Mouse (Mus musculus) stomach, embryonic 14.5 days (tissue): ENCODE results near the gene Olfr1313. TPM values are rescaled to one million over a fixed set of nuclear protein-coding genes. Genes with fewer than 3 reads are reported as not detected.
"Not testable (repeated sequence)": the region's sequence is repeated elsewhere in the genome, so short reads cannot be mapped to it uniquely, and the experiment has no call there.

Experiments used
- ATAC-seq: fragments of 200-750 bp; cut with Nextera tagmentation; 2 replicates; pipeline ENCODE4 v1.8.0; 2017; ENCODE audit warnings: low read depth, moderate TSS enrichment; ENCODE audit not compliant: insufficient number of reproducible peaks, insufficient read depth, low FRiP score
- H3K27ac ChIP-seq: fragments of 300-500 bp; sonication (generic); 2 replicates; pipeline ENCODE4 v1.5.1; 2014; ENCODE audit warnings: mild to moderate bottlenecking, low read length, moderate library complexity, mixed read lengths
- H3K27me3 ChIP-seq: fragments of 300-500 bp; sonication (generic); 2 replicates; pipeline ENCODE4 v1.6.1; 2014; ENCODE audit warnings: low read length, control low read depth, mixed read lengths; ENCODE audit not compliant: control insufficient read depth, insufficient read depth
- H3K36me3 ChIP-seq: fragments of 300-500 bp; sonication (generic); 2 replicates; pipeline ENCODE4 v1.6.1; 2014; ENCODE audit warnings: mild to moderate bottlenecking, control low read depth, low read length, moderate library complexity, mixed read lengths; ENCODE audit not compliant: control insufficient read depth, insufficient read depth
- H3K4me1 ChIP-seq: fragments of 300-500 bp; sonication (generic); 2 replicates; pipeline ENCODE4 v1.6.1; 2014; ENCODE audit warnings: low read length, control low read depth, mixed read lengths; ENCODE audit not compliant: control insufficient read depth, insufficient read depth
- H3K4me2 ChIP-seq: fragments of 300-500 bp; sonication (generic); replicated peaks from 2 replicates; pipeline ENCODE4 v1.6.1; 2014; ENCODE audit warnings: low read depth, low read length, control low read depth
- H3K4me3 ChIP-seq: fragments of 300-500 bp; sonication (generic); 2 replicates; pipeline ENCODE4 v1.5.1; 2014; ENCODE audit warnings: low read depth, low read length, control low read depth
- H3K9ac ChIP-seq: fragments of 300-500 bp; sonication (generic); replicated peaks from 2 replicates; pipeline ENCODE4 v1.6.1; 2014; ENCODE audit warnings: low read depth, mild to moderate bottlenecking, control low read depth, low read length, moderate library complexity, mixed read lengths
- H3K9me3 ChIP-seq: fragments of 300-500 bp; sonication (generic); 2 replicates; pipeline ENCODE4 v1.6.1; 2016; ENCODE audit warnings: low read depth, low read length, control low read depth; ENCODE audit not compliant: control insufficient read depth
- whole genome bisulfite sequencing: fragments of 180-500 bp; shearing (Covaris S2); extraction: QIAGEN DNeasy Blood & Tissue Kit; methylation state at CpG from one replicate; pipeline ENCODE4 v1.1.7; 2014; 5-methylcytosine and 5-hydroxymethylcytosine counted together
- polyA plus RNA-seq: library from polyadenylated mRNA; unstranded; fragments of >200 nt; fragmentation: Nextera tagmentation; extraction: Ambion mirVana; gene quantifications from 2 replicates; pipeline ENCODE4 v1.2.1, GENCODE M21; 2014

The Olfr1313 gene
- polyA plus RNA-seq, result not detected in 2 replicates

DNA sequence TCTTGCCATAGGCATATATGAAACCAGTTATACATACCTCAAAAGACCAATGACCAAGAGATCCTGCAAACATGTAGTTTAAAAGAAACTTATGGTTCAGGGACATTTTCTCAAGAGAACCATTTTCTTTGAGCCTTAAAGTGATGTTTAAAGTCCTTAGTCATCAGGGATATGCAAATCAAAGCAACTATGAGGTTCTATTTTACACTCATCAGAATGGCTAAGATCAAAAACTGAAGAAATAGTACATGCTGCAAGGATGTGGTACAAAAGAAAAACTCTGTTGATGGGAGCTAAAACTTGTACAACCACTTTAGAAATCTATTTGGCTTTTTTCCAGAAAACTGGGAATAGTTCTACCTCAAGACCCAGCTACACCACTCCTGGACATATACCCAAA, at the start of gene Olfr1313:
Gene Olfr1313 (minus strand): TSS at position 101 of the 400 bp plus-strand sequence.
- Histone ChIP-seq H3K27me3 (no peaks in the 10 kb centered on the region), H3K9ac (no peak within 1 kb of the TSS), H3K9me3 (no peaks in the 10 kb centered on the region), H3K4me1 (no peaks in the 10 kb centered on the region), H3K4me3 (no peak within 1 kb of the TSS), H3K36me3 (no peaks in the 10 kb centered on the region), H3K27ac (no peak within 1 kb of the TSS), H3K4me2 (no peak within 1 kb of the TSS)
- no peak for ATAC-seq

DNA sequence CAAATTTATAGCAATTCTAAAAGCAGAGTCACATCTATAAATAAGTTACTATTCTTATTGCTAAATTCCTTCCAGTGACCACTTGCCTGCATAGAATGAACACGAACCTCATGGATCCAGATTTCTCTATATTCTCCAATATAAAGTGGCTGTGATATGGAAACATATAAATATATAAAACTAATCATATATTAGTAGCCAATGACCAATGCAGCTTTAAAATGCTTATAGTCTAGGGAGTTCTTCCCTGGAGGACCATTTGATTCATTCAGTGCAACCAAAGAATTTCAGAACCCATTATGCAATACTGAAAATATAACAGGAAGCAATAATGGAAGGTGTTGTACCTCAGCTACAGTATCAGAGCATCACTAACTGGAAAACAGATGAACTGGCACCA, 37.7 kb upstream of the Olfr1313 start, which contains the start of gene Olfr1315-ps1:
Gene Olfr1315-ps1 (minus strand): TSS at position 101 of the 400 bp plus-strand sequence.
- ATAC-seq, result no peak
- H3K4me1 ChIP-seq, result no peaks in the 10 kb centered on the region
- H3K27ac ChIP-seq, result no peak within 1 kb of the TSS
- H3K27me3 ChIP-seq, result no peaks in the 10 kb centered on the region
- H3K9ac ChIP-seq, result no peak within 1 kb of the TSS
- H3K9me3 ChIP-seq, result no peaks in the 10 kb centered on the region
- H3K36me3 ChIP-seq, result no peaks in the 10 kb centered on the region
- H3K4me3 ChIP-seq, result no peak within 1 kb of the TSS
- H3K4me2 ChIP-seq, result no peak within 1 kb of the TSS
- 73% methylated on average over 1 of the region's 1 CpGs for WGBS

DNA sequence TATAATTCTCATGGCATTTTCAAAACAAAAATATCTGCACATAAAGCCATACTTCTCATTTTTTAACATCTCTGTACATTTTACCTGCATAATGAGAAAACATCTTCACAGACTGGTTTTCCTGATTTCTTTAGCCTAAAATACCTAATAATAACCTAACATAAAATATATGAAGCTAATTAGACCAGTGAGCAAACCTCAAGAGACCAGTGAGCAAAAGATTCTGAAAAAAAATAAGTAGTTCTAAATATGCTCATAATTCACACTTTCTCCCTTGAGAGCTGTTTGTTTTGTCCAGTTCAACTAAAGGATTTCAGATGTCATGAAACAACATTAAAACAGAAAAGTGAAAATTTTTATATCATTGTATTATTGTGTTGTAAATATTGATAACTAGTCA, 19.0 kb upstream of the Olfr1313 start, which contains the start of gene Olfr1314:
Gene Olfr1314 (minus strand): TSS at position 101 of the 400 bp plus-strand sequence.
- H3K9me3 ChIP-seq, result no peaks in the 10 kb centered on the region
- no peak within 1 kb of the TSS for H3K9ac ChIP-seq
- H3K4me2 ChIP-seq, result no peak within 1 kb of the TSS
- ATAC-seq, result no peak
- no peak within 1 kb of the TSS for H3K27ac ChIP-seq
- H3K27me3 ChIP-seq, result no peaks in the 10 kb centered on the region
- H3K4me1 ChIP-seq, result no peaks in the 10 kb centered on the region
- no peak within 1 kb of the TSS for H3K4me3 ChIP-seq
- H3K36me3 ChIP-seq, result no peaks in the 10 kb centered on the region

DNA sequence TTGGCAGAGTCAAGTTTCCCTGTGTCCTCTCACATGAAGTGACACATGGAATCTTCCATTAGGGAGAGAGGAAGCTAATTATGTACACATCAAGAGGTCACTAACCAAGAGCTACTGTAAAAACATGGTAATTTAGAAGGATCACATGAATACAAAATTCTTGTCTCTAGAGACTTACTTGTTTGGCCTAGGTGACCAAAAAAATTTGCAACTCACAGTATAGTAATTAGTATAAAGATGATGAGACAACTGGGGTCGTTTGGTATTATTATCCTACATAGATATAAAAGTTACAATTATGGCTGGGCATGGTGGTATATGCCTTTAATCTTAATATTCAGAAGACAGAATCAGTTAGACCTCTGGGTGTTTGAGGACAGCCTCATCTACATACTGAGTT, 27.5 kb downstream of the Olfr1313 start, which contains the start of gene Olfr1312:
Gene Olfr1312 (minus strand): TSS at position 101 of the 400 bp plus-strand sequence.
- Histone ChIP-seq H3K27ac (no peak within 1 kb of the TSS), H3K9me3 (no peaks in the 10 kb centered on the region), H3K4me3 (no peak within 1 kb of the TSS), H3K36me3 (no peaks in the 10 kb centered on the region), H3K4me1 (no peaks in the 10 kb centered on the region), H3K4me2 (no peak within 1 kb of the TSS), H3K9ac (no peak within 1 kb of the TSS), H3K27me3 (no peaks in the 10 kb centered on the region)
- 30% methylated on average over 1 of the region's 1 CpGs for WGBS
- no peak for ATAC-seq

DNA sequence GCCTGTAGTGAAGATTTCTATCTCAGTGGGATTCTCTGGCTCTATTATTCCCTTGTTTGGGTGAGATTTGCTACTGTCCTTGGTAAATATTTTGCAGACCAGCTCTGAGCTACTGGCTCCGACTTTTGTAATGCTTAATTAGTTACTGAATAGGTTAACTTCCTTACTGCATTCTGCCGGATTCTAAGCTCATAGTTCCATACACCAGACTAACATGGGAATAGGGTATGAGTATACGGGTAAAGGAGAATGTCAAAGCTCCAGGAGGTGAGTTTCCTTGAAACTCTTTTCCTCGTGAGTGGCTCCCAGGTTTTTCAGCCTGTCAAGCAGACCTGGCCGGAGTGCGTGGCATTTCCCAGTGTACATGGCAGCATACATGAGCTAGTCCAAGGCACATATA, 50.7 kb downstream of the Olfr1313 start:
- not testable (repeated sequence) for H3K4me1 ChIP-seq, H3K27ac ChIP-seq, H3K4me3 ChIP-seq, H3K9me3 ChIP-seq, H3K36me3 ChIP-seq, H3K9ac ChIP-seq, H3K27me3 ChIP-seq, H3K4me2 ChIP-seq, ATAC-seq
- 43% methylated on average over 6 of the region's 6 CpGs for WGBS

DNA sequence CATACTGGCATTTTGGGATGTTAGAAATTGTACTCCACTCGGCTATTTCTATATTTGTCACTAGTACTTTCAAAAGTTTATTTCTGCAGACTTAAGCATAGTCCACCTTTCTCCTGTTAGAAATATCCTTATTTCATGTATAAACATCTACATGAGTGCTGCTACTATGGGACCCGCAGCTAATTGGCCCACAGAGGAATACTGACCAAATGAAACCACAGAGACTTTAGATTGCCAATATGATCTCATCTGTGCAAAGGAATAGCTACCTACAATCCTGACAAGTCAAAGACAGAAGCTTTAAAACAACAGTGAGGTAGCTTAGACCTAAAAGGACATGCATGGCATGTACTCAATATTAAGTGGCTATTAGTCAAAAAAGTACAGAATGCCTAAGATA, 53.3 kb downstream of the Olfr1313 start, which contains the start of gene Olfr1311:
Gene Olfr1311 (minus strand): TSS at position 101 of the 400 bp plus-strand sequence.
- H3K4me2 ChIP-seq, result no peak within 1 kb of the TSS
- no peak within 1 kb of the TSS for H3K4me3 ChIP-seq
- ATAC-seq, result no peak
- H3K9ac ChIP-seq, result no peak within 1 kb of the TSS
- H3K9me3 ChIP-seq, result no peaks in the 10 kb centered on the region
- H3K27ac ChIP-seq, result no peak within 1 kb of the TSS
- 91% methylated on average over 2 of the region's 2 CpGs for WGBS
- no peaks in the 10 kb centered on the region for H3K27me3 ChIP-seq
- H3K36me3 ChIP-seq, result no peaks in the 10 kb centered on the region
- no peaks in the 10 kb centered on the region for H3K4me1 ChIP-seq

Other genes with a start within 250 kb of the Olfr1313 start
- gene Olfr1305, start 200.7 kb downstream of the Olfr1313 start, polyA plus RNA-seq, result not detected in 2 replicates
- gene Olfr1306, start 161.6 kb downstream of the Olfr1313 start, polyA plus RNA-seq, result not detected in 2 replicates
- gene Olfr1307, start 128.4 kb downstream of the Olfr1313 start, polyA plus RNA-seq, result not detected in 2 replicates
- gene Olfr1308, start 112.9 kb downstream of the Olfr1313 start, polyA plus RNA-seq, result not detected in 2 replicates
- gene Olfr1309, start 87.6 kb downstream of the Olfr1313 start, polyA plus RNA-seq, result not detected in 2 replicates
- not detected in 2 replicates for gene Olfr1310, start 65.1 kb downstream of the Olfr1313 start, polyA plus RNA-seq
- not detected in 2 replicates for gene Olfr1311, start 53.4 kb downstream of the Olfr1313 start, polyA plus RNA-seq
- not detected in 2 replicates for gene Olfr1312, start 27.6 kb downstream of the Olfr1313 start, polyA plus RNA-seq
- gene Olfr1314, start 18.9 kb upstream of the Olfr1313 start, polyA plus RNA-seq, result not detected in 2 replicates
- gene Olfr1315-ps1, start 37.6 kb upstream of the Olfr1313 start, polyA plus RNA-seq, result not detected in 2 replicates
- not detected in 2 replicates for gene Olfr1316, start 57.1 kb upstream of the Olfr1313 start, polyA plus RNA-seq
- not detected in 2 replicates for gene Olfr1317, start 62.5 kb upstream of the Olfr1313 start, polyA plus RNA-seq
- gene Olfr1318, start 76.4 kb upstream of the Olfr1313 start, polyA plus RNA-seq, result not detected in 2 replicates
- gene Lpcat4, start 161.6 kb upstream of the Olfr1313 start, polyA plus RNA-seq, result 23.0 and 26.4 TPM in 2 replicates
- not detected in 2 replicates for gene Nutm1, start 181.4 kb upstream of the Olfr1313 start, polyA plus RNA-seq
- gene Nop10, start 184.1 kb upstream of the Olfr1313 start, polyA plus RNA-seq, result 197 and 199 TPM in 2 replicates
- 18.9 and 19.9 TPM in 2 replicates for gene Slc12a6, start 188.0 kb upstream of the Olfr1313 start, polyA plus RNA-seq
- not detected in 2 replicates for gene Gm21985, start 188.5 kb upstream of the Olfr1313 start, polyA plus RNA-seq